Mouse (Mus musculus): ENCODE measurements around the gene Adra2a. TPM values are rescaled to one million over a fixed set of nuclear protein-coding genes. Genes with fewer than 3 reads are reported as not detected.

The Adra2a gene
- total RNA-seq (2022): under 1 TPM; 0.28 to 0.75 (median 0.45) TPM

DNA sequence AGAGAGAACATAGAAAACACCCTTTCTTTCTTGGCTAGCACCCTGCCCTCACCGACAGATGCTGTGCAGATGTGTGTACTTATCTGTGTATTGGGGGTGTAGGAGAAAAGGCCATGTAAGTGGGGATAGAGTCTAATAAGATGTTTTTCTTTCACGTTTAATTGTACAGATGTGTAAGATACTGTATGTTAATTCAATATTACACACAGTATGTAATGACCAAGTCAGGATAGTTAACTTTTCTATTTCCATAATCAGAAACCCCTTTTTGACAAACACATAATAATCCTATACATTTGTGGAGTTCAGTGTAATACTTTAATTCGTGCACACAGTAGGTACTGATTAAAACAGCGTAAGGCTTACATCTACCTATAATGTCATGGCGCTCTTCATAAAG is at the start of gene Adra2a:
Gene Adra2a (plus strand): TSS at position 301 of the 400 bp plus-strand sequence.
- no peak for DNase-seq (ENCODE audit: low spot score)

DNA sequence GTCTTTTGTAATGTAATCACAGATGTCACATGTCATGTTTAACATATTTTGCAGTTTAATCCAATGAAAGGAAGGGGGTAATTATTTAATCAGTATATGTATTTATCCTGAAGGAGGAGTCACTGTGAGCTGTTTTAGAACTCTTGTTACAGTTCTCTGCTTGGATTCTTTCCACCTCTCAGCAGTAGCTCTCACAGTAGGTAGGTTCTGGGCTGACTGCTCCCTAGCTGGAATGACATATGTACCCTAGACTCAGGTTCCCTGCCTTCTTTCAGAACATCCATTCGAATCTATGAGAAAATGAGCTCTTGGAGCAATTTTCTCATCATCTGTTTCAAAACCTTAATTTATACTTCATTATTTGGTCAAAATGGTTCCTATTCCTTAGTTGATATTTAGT is 49.7 kb upstream of the Adra2a start:
- no peak for DNase-seq (ENCODE audit: low spot score)

DNA sequence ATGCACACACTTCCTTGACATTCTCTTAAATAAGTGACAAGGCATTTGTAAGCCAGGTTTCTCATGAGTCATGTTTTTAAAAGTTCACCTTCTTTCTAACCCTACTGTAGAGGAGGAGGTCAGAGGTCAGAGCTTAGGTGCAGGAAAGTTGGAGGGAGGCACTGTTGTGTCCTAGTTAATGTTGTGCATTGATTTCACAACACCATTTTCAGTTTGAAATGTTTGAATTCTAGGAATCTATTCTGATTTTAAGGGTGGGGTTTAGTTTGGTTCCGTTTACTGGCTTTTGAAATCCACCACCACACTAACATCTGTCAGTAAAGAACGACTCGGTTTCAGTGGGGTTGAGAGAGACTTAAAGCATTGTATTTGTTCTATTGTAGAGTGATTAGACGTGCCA is 33.0 kb upstream of the Adra2a start:
- no peak for DNase-seq (ENCODE audit: low spot score)

DNA sequence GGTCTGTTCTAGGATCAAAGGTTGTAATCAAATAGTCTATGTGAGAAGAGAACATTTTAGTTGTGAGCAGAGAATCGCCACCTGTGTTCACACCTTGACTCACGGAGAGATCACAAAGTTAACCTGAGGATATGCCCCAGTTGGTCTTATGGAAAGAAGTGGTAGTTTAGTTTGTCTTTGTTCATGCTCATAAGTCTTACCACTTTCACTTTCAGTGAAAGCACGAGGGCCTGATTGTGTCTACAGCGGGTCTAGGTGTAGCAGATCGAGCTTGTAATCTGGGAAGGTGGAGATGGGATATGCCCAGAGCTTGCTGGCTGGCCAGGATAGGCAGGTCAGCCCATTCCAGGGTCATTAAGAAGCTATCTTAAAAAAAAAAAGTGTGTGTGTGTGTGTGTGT is 29.0 kb upstream of the Adra2a start:
- DNase-seq (ENCODE audit: low spot score): no peak

DNA sequence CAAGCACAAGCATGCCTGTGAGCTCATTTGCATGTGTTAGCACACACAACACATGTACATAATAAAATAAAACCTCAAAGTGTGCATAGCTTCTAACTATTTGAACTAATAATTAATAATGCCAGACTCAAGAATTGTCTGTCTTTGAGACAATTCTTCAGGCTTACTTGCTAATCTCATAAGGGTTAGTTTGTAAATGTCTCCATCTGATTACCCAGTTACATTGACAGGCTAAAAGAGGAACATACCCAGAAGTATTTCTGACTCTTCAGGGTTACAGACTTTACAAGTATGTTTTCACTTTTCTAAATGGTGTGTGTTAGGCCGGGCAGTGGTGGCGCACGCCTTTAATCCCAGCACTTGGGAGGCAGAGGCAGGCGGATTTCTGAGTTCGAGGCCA is 28.4 kb upstream of the Adra2a start:
- DNase-seq (ENCODE audit: low spot score): no peak

DNA sequence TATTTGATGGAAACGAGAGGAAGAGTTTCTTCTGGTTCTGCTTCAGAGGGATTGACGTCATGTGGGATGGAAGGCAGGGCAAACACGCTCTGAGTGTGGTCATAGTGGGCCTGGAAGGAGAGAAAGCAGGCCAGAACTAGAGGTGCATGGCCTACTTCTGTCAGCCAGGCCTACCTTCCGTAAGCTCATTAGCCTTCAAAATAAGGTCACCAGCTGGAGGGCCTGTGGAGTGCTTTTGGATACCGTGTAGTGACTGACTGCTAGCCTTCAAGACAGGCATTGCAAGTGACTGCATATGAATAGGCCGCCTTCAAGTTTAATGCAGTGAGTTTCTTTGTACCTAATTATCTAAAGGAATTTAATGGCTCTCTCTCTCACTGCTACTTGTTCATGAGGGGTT is 8.9 kb upstream of the Adra2a start:
- no peak for DNase-seq (ENCODE audit: low spot score)

DNA sequence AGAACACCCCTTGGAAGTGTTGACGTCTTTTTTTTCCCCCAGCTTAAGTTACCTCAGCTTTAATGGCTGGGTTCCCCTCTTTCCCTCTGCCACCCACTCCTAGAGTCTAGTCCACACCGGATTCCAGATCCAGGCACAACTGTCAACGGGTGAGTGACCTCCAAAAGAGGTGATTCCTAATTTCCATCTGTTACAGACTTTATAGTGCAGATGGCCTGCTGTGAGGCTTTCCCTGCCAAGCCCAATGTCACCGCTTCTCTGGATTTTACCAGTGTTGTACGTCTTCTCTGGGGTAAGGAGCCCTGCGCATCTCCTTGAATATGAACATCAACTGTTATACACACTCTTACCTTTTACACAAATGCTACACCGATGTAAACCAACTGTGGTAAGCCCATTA is 4.5 kb upstream of the Adra2a start:
- no peak for DNase-seq (ENCODE audit: low spot score)

DNA sequence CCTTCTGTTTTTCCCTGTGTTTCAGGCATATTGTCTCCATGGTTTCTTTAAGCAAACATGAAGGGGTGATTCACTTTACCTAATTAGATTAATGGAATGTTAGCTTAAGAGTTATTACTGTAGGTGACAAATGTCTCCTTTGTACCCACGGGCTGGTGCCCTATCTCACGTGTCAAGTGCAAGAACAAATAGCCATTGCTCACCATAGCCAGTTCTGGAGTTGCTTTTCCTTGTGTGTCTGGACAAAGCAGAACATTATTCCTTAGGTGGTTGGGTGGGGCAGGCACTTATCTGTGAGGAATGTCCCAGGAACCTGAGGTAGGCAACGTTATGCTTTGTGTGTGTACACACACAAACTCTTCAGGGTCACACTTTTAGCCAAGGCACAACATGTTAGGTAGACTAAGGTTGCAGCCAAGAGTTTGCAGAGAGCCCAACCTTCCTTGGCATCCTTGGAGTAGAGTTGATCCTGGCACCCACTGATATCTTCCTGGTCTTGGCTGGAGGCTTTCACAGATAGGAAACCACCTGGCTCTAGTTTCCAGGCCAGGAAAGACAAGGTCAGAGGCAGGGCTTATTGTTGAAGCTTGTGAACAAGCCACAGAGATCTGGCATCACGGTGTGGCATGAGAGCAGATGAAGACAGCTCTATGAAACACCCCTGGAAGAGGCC is 3.5 kb upstream of the Adra2a start:
- DNase-seq (ENCODE audit: low spot score): no peak

DNA sequence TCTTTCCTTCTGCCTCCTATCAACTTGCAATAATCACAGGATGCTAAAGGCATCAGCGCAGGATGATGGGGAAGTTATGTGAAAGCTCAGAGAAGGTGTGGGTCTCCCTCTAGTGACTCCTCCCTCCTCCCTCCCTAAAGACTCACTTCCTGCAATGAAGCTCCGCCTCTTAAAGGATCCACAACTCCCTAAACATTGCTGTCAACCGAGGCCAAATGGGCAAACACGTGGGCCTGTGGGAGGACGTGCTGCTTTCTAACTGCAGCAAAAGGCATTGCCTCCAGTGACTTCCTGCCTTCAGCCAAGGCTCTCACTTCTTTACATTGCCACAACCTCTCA is 3.0 kb upstream of the Adra2a start:
- no peak for DNase-seq (ENCODE audit: low spot score)

DNA sequence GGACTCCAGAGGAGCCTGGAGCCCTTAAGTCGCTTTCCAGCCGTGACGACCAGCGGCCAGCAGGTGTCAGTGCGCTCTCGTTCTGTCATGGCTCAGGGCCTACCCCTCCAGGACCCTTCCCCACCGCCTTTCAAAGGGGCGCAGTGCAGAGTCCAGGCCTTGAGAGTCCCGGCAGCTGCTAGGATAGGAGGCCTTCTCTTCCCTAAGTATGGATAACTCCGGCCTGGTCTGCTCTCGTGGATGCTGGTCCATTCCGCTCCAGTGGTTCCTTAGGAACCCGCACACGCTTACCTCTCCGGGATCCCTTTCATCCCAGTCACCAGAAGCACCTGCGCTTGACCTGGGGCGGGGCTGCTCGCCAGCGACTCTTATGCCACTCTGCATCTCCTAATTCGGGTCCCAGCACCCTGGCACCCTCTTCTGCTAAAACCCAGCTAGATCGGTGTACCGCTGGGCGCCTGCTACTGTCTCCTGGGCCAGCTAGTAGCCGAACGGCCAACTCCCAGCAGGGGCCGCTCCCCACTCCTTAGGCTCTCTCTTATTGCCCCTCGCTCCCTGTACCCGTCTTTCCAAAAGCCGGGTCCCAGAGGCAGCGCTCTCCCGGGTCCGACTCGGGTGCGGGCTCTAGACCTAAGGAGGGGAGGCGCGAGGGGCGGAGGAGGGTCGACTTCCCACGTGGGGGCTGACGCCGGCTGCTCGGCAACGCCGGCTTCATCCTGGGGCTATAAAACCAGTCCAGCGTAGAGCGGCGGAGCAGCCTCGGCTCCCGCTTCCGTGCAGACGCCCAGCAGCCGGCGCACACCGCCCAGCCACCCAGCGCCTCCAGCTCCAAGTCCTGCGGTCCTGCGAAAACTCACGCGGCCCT is 788 bp downstream of the Adra2a start:
- DNase-seq (ENCODE audit: low spot score): peak; percentile 27

DNA sequence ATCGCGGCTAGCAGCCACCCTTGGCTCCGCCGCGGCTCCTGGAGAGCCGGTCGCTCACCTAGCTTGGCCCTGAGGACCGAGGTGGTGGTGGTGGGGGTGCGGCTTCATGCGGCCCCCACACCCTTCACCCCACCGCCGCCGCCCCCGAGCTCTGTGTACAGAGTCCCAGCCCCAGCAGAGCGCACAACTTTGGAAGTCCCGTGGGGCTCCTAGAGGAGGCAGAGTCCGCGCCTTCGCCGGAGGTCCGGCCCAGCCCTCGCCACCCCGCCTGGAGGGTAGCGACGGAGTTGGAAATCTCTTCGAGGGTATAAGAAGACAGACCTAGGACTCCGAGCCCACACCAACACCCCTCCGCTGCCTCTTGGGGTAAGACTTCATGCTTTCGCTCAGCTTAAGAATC is 1.5 kb downstream of the Adra2a start:
- no peak for DNase-seq (ENCODE audit: low spot score)

DNA sequence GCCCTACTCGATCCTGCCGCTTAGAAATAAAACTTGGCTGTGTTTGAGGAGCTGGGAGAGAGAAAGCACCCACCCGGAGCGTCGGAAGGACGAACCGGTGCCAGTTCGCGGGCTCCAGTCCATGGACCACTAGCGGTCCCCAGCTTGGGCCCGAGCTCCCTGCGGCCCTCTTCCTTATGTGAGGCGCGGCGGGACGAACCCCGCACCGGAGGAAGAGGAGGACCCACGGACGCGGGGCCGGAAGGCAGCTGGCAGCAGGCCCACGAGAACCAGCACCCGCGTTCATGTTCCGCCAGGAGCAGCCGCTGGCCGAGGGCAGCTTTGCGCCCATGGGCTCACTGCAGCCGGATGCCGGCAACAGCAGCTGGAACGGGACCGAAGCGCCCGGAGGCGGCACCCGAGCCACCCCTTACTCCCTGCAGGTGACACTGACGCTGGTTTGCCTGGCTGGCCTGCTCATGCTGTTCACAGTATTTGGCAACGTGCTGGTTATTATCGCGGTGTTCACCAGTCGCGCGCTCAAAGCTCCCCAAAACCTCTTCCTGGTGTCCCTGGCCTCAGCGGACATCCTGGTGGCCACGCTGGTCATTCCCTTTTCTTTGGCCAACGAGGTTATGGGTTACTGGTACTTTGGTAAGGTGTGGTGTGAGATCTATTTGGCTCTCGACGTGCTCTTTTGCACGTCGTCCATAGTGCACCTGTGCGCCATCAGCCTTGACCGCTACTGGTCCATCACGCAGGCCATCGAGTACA is 2.2 kb downstream of the Adra2a start:
- DNase-seq (ENCODE audit: low spot score): no peak

DNA sequence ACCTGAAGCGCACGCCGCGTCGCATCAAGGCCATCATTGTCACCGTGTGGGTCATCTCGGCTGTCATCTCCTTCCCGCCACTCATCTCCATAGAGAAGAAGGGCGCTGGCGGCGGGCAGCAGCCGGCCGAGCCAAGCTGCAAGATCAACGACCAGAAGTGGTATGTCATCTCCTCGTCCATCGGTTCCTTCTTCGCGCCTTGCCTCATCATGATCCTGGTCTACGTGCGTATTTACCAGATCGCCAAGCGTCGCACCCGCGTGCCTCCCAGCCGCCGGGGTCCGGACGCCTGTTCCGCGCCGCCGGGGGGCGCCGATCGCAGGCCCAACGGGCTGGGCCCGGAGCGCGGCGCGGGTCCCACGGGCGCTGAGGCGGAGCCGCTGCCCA is 2.7 kb downstream of the Adra2a start:
- no peak for DNase-seq (ENCODE audit: low spot score)

DNA sequence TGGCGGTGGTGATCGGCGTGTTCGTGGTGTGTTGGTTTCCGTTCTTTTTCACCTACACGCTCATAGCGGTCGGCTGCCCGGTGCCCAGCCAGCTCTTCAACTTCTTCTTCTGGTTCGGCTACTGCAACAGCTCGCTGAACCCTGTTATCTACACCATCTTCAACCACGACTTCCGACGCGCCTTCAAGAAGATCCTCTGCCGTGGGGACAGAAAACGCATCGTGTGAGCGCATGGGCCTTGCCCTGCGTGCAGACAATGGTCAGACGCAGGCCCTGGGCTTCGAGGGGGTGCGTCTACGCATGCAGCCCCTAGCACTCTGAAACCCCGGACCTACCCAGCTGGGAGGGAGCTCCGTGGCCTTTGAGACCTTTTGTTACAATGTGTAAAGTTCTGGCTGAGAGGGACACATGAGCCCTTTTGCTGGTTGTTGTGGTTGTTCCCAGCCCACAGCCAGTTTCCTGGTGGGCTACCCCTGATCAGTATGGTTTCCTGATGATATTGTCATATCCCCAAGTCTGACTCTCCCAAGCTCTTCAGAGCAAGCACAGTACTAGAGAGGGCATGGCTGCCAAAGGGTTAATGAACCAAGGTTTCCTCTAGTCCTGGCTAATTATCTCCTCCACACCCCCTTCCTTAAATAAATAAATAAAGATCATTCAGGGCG is 3.6 kb downstream of the Adra2a start:
- no peak for DNase-seq (ENCODE audit: low spot score)

DNA sequence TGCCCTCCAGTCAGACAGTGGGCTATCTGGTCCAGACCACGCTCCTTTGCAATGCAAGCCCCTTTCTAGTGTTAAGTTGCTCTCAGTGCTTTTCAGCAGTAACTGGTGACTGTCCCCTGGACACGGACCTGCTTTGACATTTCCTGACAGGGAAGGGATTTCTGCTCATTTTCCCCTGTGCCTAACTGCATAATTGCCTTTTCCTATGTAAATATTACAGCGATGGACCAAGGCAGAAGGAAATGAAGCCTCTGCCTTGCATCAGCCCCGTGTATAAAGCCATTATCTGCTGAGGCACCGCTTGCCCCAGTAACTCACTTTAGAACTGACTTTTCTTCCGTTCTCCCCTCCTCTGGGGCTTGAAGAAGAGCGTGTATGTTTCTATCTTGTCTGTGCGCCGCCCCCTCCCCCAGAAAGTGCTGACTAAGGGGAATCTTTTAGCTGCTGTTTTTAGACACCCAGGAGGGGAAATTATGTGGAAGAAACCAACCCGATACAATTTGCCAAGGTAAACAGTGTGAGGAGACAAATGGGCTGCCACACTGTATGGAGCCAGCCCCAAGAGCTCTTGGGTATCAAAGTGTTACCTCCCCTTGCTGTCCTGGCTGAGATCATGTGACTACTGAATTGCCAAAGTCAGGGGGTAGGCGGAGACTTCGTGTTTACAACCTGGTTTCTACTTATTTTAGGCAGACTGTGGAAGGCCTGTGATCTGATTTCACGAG is 4.4 kb downstream of the Adra2a start:
- DNase-seq (ENCODE audit: low spot score): no peak

DNA sequence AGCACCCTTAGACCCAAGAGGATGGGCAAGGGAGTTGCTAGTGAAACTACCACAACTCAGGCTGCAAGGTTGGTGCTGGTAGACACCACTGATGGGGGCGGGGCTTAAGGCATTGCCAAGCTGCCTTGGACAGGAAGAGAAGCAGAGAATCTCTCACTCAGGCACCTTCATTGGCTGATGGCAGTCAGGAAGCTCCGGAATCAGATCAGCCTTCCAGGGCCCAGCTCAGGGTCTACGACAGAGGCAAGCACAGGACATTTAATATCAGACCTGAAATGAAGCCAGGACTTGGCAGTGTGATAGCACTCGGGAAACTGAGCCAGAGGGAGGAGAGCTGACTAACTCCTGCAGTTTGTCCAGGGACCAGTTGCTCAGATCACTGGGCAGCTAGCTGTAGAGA is 7.7 kb downstream of the Adra2a start:
- no peak for DNase-seq (ENCODE audit: low spot score)

DNA sequence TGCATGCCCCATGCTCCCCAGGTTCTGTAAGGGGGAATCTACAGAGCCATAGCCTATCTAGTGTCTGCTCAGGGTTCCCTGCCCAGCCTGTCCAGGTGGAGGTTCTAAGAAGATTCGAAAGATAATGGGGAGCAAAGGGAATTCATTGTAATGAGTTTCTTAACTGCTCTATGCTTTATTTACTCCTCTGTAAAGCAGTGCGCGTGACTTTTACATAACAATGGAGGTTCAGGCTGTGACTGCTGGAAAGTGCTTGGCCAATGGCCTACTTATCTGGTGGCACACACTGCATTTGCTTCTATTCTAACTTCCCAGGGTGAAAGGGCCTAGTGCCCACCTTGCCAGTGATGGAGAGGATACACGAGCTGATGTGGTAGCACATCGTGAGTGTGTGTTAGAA is 11.9 kb downstream of the Adra2a start:
- DNase-seq (ENCODE audit: low spot score): no peak

DNA sequence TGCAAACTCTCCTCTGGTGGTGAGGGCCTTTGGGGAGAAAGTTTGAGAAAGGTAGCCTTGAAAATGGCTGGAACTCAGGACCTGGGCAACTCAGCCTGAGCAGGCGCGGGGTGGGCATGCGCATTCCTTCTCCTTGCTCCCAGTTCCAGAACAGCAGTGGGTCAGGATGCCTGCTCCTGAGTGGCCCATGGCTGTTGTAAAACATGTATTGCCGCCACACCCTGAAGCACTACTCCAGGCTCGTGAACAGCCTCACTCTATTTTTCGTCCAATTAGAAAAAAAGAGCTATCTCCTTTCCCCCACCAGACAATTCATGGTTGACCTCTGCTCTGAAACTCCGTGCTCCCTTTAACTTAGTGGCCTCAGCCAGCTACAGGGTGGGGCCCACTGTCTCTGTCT is 24.5 kb downstream of the Adra2a start:
- DNase-seq (ENCODE audit: low spot score): no peak

DNA sequence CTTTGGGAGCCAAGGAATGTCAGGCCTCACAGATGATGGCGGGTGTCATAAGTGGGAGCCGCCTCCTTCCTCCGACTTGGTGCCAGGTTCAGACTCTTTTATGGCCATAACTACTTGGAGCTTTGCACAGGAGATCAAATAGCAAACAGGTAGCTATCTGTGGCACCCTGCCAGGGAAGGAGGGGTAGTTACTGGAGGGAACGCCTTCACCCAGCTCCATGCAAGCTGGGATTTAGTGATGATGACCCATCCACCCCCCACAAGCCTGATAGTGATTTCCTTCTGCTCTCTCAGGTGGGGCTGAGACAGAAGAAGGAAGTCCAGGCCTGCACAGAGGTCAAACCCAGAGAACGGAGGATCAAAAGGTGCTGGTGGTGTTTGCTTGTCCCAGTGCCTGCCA is 26.6 kb downstream of the Adra2a start:
- no peak for DNase-seq (ENCODE audit: low spot score)

DNA sequence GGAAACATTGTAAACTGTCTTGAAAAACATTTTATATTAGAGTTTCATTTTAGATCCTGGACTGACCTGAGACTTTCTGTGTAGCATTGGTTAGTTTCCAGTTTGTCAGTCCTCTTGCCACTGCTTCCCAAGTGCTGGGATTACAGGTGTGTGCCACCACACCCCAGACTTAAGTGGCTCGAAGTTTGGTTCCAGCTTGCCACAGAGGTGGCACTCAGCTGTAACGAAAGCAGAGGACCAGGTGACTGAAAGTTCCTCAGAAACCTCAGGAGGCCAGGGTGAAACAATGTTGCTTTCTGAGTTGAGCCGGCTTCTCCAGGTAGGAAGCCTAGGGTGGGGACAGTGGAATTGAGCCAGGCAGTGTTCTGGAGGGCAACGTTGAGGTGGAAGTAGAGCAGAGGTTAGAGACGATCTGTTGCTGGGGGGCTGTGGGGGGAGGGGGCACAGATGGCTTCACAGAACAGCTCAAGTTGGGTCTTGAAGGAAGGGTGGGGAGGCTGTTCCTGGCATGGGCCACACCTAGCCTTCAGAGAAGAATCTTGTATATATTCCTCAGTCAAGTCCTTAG is 28.4 kb downstream of the Adra2a start:
- DNase-seq (ENCODE audit: low spot score): no peak

Data from heart, adult 8-10 months (tissue).